Mouse (Mus musculus) midbrain, embryonic 11.5 days (tissue): ENCODE results near the gene Scamp3. TPM values are rescaled to one million over a fixed set of nuclear protein-coding genes. Genes with fewer than 3 reads are reported as not detected.
A peak's percentile ranks its signal among the peaks of the same experiment; 100 is the strongest.

Source experiments
- ATAC-seq: fragments of 200-750 bp; cut with Nextera tagmentation; 2 replicates; pipeline ENCODE4 v1.8.0; 2017; ENCODE audit warnings: moderate TSS enrichment, moderate library complexity; ENCODE audit not compliant: low FRiP score
- DNase-seq: peaks from one replicate; pipeline ENCODE4 v3.0.0; 2015; ENCODE audit warnings: low spot score; ENCODE audit errors: missing footprints
- H3K27ac ChIP-seq: fragments of 300-500 bp; sonication (generic); 2 replicates; pipeline ENCODE4 v1.5.1; 2014; ENCODE audit warnings: low read depth, low read length
- H3K27me3 ChIP-seq: fragments of 300-500 bp; sonication (generic); 2 replicates; pipeline ENCODE4 v1.6.1; 2014; ENCODE audit warnings: mild to moderate bottlenecking, low read length, moderate library complexity, mixed read lengths; ENCODE audit not compliant: control insufficient read depth, insufficient read depth
- H3K36me3 ChIP-seq: fragments of 300-500 bp; sonication (generic); 2 replicates; pipeline ENCODE4 v1.6.1; 2014; ENCODE audit warnings: mild to moderate bottlenecking, low read length, moderate library complexity, mixed read lengths; ENCODE audit not compliant: control insufficient read depth, insufficient read depth
- H3K4me1 ChIP-seq: fragments of 300-500 bp; sonication (generic); 2 replicates; pipeline ENCODE4 v1.6.1; 2014; ENCODE audit warnings: low read length; ENCODE audit not compliant: control insufficient read depth, insufficient read depth
- H3K4me2 ChIP-seq: fragments of 300-500 bp; sonication (generic); 2 replicates; pipeline ENCODE4 v1.6.1; 2014; ENCODE audit warnings: mild to moderate bottlenecking, moderate library complexity
- H3K4me3 ChIP-seq: fragments of 300-500 bp; sonication (generic); 2 replicates; pipeline ENCODE4 v1.5.1; 2014; ENCODE audit warnings: low read depth, low read length
- H3K9ac ChIP-seq: fragments of 300-500 bp; sonication (generic); 2 replicates; pipeline ENCODE4 v1.6.1; 2014; ENCODE audit warnings: low read length
- H3K9me3 ChIP-seq: fragments of 300-500 bp; sonication (generic); 2 replicates; pipeline ENCODE4 v1.6.1; 2016; ENCODE audit warnings: low read length; ENCODE audit not compliant: control insufficient read depth
- WGBS: fragments of 180-500 bp; shearing (Covaris S2); extraction: QIAGEN DNeasy Blood & Tissue Kit; methylation state at CpG from one replicate; pipeline ENCODE4 v1.1.7; 2014; 5-methylcytosine and 5-hydroxymethylcytosine counted together
- microRNA counts: library from miRNA; unstranded; fragments of <30 nt; microRNA quantifications from one replicate; lab custom pipeline; 2015
- microRNA-seq: library from miRNA; unstranded; fragments of <30 nt; microRNA quantifications from one replicate; pipeline ENCODE4, GENCODE M21; 2017
- polyA plus RNA-seq: library from polyadenylated mRNA; unstranded; fragments of >200 nt; fragmentation: Nextera tagmentation; extraction: Ambion mirVana; gene quantifications from 2 replicates; pipeline ENCODE4 v1.2.1, GENCODE M21; 2014

Gene Scamp3
- polyA plus RNA-seq, 1 experiment from 2014 or later: 74.4 TPM

GRCm38 (mm10) chr3:89231345-89231744 lies 54.1 kb downstream of the Scamp3 start:
- no peak for DNase-seq
- Histone ChIP-seq H3K27ac (no peak overlapping the region), H3K4me2 (no peak overlapping the region), H3K4me1 (peaks cover 12% of the 10 kb centered on the region), H3K9me3 (no peaks in the 10 kb centered on the region), H3K36me3 (no peaks in the 10 kb centered on the region), H3K4me3 (no peak overlapping the region), H3K27me3 (no peaks in the 10 kb centered on the region), H3K9ac (no peak overlapping the region)
- ATAC-seq: no peak
- WGBS: 75% methylated on average over 7 of the region's 7 CpGs

- H3K4me2 ChIP-seq: no peak overlapping the region
- no peak overlapping the region for H3K27ac ChIP-seq
- no peaks in the 10 kb centered on the region for H3K27me3 ChIP-seq
- no peak overlapping the region for H3K9ac ChIP-seq
- ATAC-seq (no peak), DNase-seq (no peak)
- peaks cover 12% of the 10 kb centered on the region for H3K4me1 ChIP-seq
- no peaks in the 10 kb centered on the region for H3K36me3 ChIP-seq
- H3K9me3 ChIP-seq: no peaks in the 10 kb centered on the region
- no peak overlapping the region for H3K4me3 ChIP-seq
- WGBS: 82% methylated on average over 16 of the region's 16 CpGs
Observed at GRCm38 (mm10) chr3:89231772-89232275, 54.6 kb downstream of the Scamp3 start.

MicroRNAs encoded within 50 kb of the gene (microRNA counts, 519-probe panel; counts per million panel counts)
- microRNA mmu-miR-92b (lab: Ali Mortazavi, UCI): 5,990 counts per million, percentile 81 among the panel's probes with 10 or more counts

Small RNA genes lying within 50 kb of the gene (microRNA-seq; reads per million reads assigned to microRNA genes)
- gene Mir92b: 20,320 reads per million, percentile 98 among the genes with 10 or more reads in this experiment

Other genes with a start within 250 kb of the Scamp3 start
- 12.7 and 14.5 TPM in 2 replicates for gene Ash1l, start 226.9 kb upstream of the Scamp3 start, polyA plus RNA-seq
- gene Dap3, start 226.3 kb upstream of the Scamp3 start, polyA plus RNA-seq: 148 and 157 TPM in 2 replicates
- gene Rusc1, start 84.2 kb upstream of the Scamp3 start, polyA plus RNA-seq: 25.2 and 28.0 TPM in 2 replicates
- gene Gm43738, start 76.4 kb upstream of the Scamp3 start, polyA plus RNA-seq: not detected in 2 replicates
- 342 TPM in 2 replicates for gene Fdps, start 75.5 kb upstream of the Scamp3 start, polyA plus RNA-seq
- 1.7 and 2.2 TPM in 2 replicates for gene Pklr, start 41.3 kb upstream of the Scamp3 start, polyA plus RNA-seq
- gene Hcn3, start 17.3 kb upstream of the Scamp3 start, polyA plus RNA-seq: 4.5 and 4.7 TPM in 2 replicates
- gene Clk2, start 12.7 kb upstream of the Scamp3 start, polyA plus RNA-seq: 24.1 and 29.5 TPM in 2 replicates
- gene Fam189b, start 5.7 kb downstream of the Scamp3 start, polyA plus RNA-seq: 16.5 and 20.2 TPM in 2 replicates
- 41.4 and 45.9 TPM in 2 replicates for gene Gba, start 25.5 kb downstream of the Scamp3 start, polyA plus RNA-seq
- gene Thbs3, start 37.7 kb downstream of the Scamp3 start, polyA plus RNA-seq: 50.7 and 55.8 TPM in 2 replicates
- gene Mtx1, start 49.6 kb downstream of the Scamp3 start, polyA plus RNA-seq: 174 and 179 TPM in 2 replicates
- gene Muc1, start 51.6 kb downstream of the Scamp3 start, polyA plus RNA-seq: 2.7 and 4.4 TPM in 2 replicates
- gene Krtcap2, start 68.5 kb downstream of the Scamp3 start, polyA plus RNA-seq: 261 and 270 TPM in 2 replicates
- gene Trim46, start 68.8 kb downstream of the Scamp3 start, polyA plus RNA-seq: 7.1 and 8.5 TPM in 2 replicates
- gene Dpm3, start 81.9 kb downstream of the Scamp3 start, polyA plus RNA-seq: 83.0 and 87.2 TPM in 2 replicates
- gene Slc50a1, start 93.1 kb downstream of the Scamp3 start, polyA plus RNA-seq: 33.0 and 34.7 TPM in 2 replicates
- 12.2 and 12.5 TPM in 2 replicates for gene Efna1, start 103.7 kb downstream of the Scamp3 start, polyA plus RNA-seq
- 4.6 and 6.4 TPM in 2 replicates for gene Efna3, start 145.5 kb downstream of the Scamp3 start, polyA plus RNA-seq
- gene Efna4, start 160.6 kb downstream of the Scamp3 start, polyA plus RNA-seq: 15.3 and 17.5 TPM in 2 replicates
- gene Adam15, start 172.5 kb downstream of the Scamp3 start, polyA plus RNA-seq: 17.0 and 18.7 TPM in 2 replicates
- 0.33 TPM in 1 of 2 replicates, not detected in the other for gene Dcst2, start 184.5 kb downstream of the Scamp3 start, polyA plus RNA-seq
- gene Dcst1, start 187.8 kb downstream of the Scamp3 start, polyA plus RNA-seq: 0.23 and 0.40 TPM in 2 replicates
- gene Zbtb7b, start 217.3 kb downstream of the Scamp3 start, polyA plus RNA-seq: 0.27 and 0.32 TPM in 2 replicates
- 0.52 TPM in 1 of 2 replicates, not detected in the other for gene Lenep, start 225.3 kb downstream of the Scamp3 start, polyA plus RNA-seq
- gene Flad1, start 234.4 kb downstream of the Scamp3 start, polyA plus RNA-seq: 25.0 and 25.4 TPM in 2 replicates
- 420 and 441 TPM in 2 replicates for gene Cks1b, start 240.9 kb downstream of the Scamp3 start, polyA plus RNA-seq
- 23.4 and 26.2 TPM in 2 replicates for gene Shc1, start 241.0 kb downstream of the Scamp3 start, polyA plus RNA-seq